Mouse (Mus musculus) CH12.LX (cell line): ENCODE results near the gene Pld5.

Source experiments
- CHD2 ChIP-seq: IDR thresholded peaks from 2 replicates; pipeline ENCODE4 v1.6.1; 2011; ENCODE audit warnings: low read length, improper control_type of control experiment
- CTCF ChIP-seq, 2 experiments: IDR thresholded peaks in 1 of 2; conservative IDR thresholded peaks in 1 of 2; 2 replicates each; pipeline ENCODE4 v1.5.1; 2011 to 2012; ENCODE audit warnings: low read depth in 2 of 2, low read length in 2 of 2, improper control_type of control experiment in 1 of 2, inconsistent platforms in 1 of 2, mild to moderate bottlenecking in 1 of 2, moderate library complexity in 1 of 2
- TBP ChIP-seq: conservative IDR thresholded peaks from 2 replicates; pipeline ENCODE4 v1.6.1; 2011; ENCODE audit warnings: low read depth, low read length, improper control_type of control experiment
- USF1 ChIP-seq: IDR thresholded peaks from 2 replicates; pipeline ENCODE4 v1.6.1; 2014; ENCODE audit warnings: low read depth, mild to moderate bottlenecking, inconsistent platforms, low read length, improper control_type of control experiment
- ZMIZ1 ChIP-seq: IDR thresholded peaks from 2 replicates; pipeline ENCODE4 v1.6.1; 2012; ENCODE audit warnings: low read depth, mild to moderate bottlenecking, inconsistent platforms, low read length, improper control_type of control experiment

DNA sequence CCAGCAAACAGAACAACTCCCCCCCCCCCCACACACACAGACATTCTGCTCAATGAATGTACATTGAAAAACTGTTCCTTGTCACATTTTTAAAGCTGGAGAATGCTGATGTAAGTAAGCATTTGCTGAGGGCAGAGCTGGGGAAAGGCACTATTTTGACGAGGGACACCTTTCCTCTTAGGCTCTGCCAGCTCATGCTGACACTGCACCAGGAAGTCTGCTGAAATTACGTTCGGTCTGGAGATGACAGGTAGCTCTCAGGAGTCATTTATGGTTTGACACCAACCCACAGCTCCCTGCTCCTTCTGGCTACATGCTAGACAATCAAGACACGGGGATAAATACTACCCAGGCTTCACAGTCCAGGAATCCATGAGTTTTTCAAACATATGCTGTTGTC, 192.8 kb downstream of the Pld5 start:
- no peak for TF ChIP-seq ZMIZ1
- TF ChIP-seq TBP: no peak
- TF ChIP-seq CTCF (conservative IDR thresholded peaks at IDR 0.05 in 1 of 2, IDR thresholded peaks at IDR 0.05 in 1 of 2; ENCODE audit: low read depth in 2 of 2, low read length in 2 of 2): no peak
- TF ChIP-seq CHD2: no peak
- TF ChIP-seq USF1: no peak
